Mouse (Mus musculus): ENCODE measurements around the gene Frrs1.
A peak's percentile ranks its signal among the peaks of the same experiment; 100 is the strongest.
"Not testable (repeated sequence)": the region's sequence is repeated elsewhere in the genome, so short reads cannot be mapped to it uniquely, and the experiment has no call there.

Gene Frrs1

GRCm38 (mm10) chr3:116858941-116859685 is at the start of gene Frrs1:
TSS of gene Frrs1 (plus strand) at chr3:116859464.
- DNase-seq (ENCODE audit: low spot score) = no peak

GRCm38 (mm10) chr3:116810351-116810750 is 48.9 kb upstream of the Frrs1 start:
- DNase-seq (ENCODE audit: low spot score) = not testable (repeated sequence)

GRCm38 (mm10) chr3:116812946-116813345 is 46.3 kb upstream of the Frrs1 start:
- no peak for DNase-seq (ENCODE audit: low spot score)

GRCm38 (mm10) chr3:116815305-116815797 is 43.9 kb upstream of the Frrs1 start:
- no peak for DNase-seq (ENCODE audit: low spot score)

GRCm38 (mm10) chr3:116815916-116816315 is 43.3 kb upstream of the Frrs1 start:
- no peak for DNase-seq (ENCODE audit: low spot score)

- no peak for DNase-seq (ENCODE audit: low spot score)
These were observed 42.5 kb upstream of the Frrs1 start for GRCm38 (mm10) chr3:116816674-116817215.

- no peak for DNase-seq (ENCODE audit: low spot score)
These were observed 42.0 kb upstream of the Frrs1 start for GRCm38 (mm10) chr3:116817231-116817630.

GRCm38 (mm10) chr3:116826471-116827215 is 32.6 kb upstream of the Frrs1 start:
- no peak for DNase-seq (ENCODE audit: low spot score)

- DNase-seq (ENCODE audit: low spot score) = no peak
These were observed 29.9 kb upstream of the Frrs1 start for GRCm38 (mm10) chr3:116829274-116829920.

- no peak for DNase-seq (ENCODE audit: low spot score)
These were observed 27.9 kb upstream of the Frrs1 start for GRCm38 (mm10) chr3:116831324-116831723.

- DNase-seq (ENCODE audit: low spot score) = no peak
These were observed 26.5 kb upstream of the Frrs1 start for GRCm38 (mm10) chr3:116832526-116833310.

- DNase-seq (ENCODE audit: low spot score) = no peak
These were observed 25.8 kb upstream of the Frrs1 start for GRCm38 (mm10) chr3:116833491-116833890.

- no peak for DNase-seq (ENCODE audit: low spot score)
These were observed 25.0 kb upstream of the Frrs1 start for GRCm38 (mm10) chr3:116834241-116834640.

- DNase-seq (ENCODE audit: low spot score) = no peak
These were observed 23.9 kb upstream of the Frrs1 start for GRCm38 (mm10) chr3:116835350-116835749.

GRCm38 (mm10) chr3:116835770-116836680 is 23.2 kb upstream of the Frrs1 start:
- peak; percentile 97 for DNase-seq (ENCODE audit: low spot score)

- DNase-seq (ENCODE audit: low spot score) = no peak
These were observed 22.4 kb upstream of the Frrs1 start for GRCm38 (mm10) chr3:116836681-116837475.

GRCm38 (mm10) chr3:116841311-116841710 is 18.0 kb upstream of the Frrs1 start:
- DNase-seq (ENCODE audit: low spot score) = no peak

- no peak for DNase-seq (ENCODE audit: low spot score)
These were observed 14.2 kb upstream of the Frrs1 start for GRCm38 (mm10) chr3:116844880-116845579.

GRCm38 (mm10) chr3:116846084-116846483 is 13.2 kb upstream of the Frrs1 start:
- DNase-seq (ENCODE audit: low spot score) = no peak

Measured in embryo, embryonic 10 days (tissue).